Mouse (Mus musculus) brain, embryonic 18.5 days (tissue): Measurements from ENCODE around the gene Olfr70.
A peak's percentile ranks its signal among the peaks of the same experiment; 100 is the strongest.

Experiments used
- DNase-seq: peaks from one replicate; pipeline ENCODE4 v3.0.0-alpha.2; 2012; ENCODE audit warnings: low read depth, low spot score

Olfr70 gene

DNA sequence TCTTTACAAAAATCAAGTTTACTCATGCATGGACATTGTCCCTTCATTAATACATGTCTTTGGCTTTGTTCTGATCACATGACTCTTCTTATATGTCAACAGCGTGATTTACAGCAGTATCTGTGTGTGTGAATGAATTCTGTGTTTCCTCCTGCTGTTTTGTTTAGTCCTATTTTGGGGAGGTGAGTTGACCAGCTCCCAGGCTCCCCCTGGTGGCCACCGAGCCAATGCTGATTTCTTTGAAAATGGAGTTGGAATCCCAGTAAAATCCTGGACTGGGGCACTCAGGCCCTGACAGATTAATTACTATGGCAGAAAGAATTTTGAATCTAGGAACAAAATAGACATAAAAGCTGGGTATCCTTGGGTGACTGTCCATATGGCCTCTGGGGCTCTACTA lies 11.2 kb upstream of the Olfr70 start:
- no peak for DNase-seq

DNA sequence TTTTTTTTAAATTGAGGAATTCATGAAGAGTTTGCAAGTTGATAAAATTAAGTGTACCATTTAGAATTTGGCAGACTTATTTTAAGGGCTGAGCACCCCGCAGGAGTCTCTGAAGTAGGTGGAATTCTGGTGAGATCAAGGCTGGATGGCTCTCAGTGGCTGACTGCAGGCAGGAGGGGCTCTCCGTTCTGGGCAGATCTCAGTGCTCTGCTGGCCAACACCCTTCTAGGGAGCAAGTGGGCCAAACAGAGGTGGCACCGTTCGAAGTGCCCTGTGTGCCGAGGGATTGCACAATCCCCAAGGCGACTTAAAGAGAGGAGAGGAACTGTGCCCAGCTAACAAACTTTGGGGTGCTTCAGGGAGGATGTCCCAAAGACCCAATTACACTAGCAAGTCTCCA lies 9.3 kb upstream of the Olfr70 start, which contains the start of gene Olfr71:
Olfr71 (minus strand) TSS at position 387 of the 400 bp plus-strand sequence.
- no peak for DNase-seq

DNA sequence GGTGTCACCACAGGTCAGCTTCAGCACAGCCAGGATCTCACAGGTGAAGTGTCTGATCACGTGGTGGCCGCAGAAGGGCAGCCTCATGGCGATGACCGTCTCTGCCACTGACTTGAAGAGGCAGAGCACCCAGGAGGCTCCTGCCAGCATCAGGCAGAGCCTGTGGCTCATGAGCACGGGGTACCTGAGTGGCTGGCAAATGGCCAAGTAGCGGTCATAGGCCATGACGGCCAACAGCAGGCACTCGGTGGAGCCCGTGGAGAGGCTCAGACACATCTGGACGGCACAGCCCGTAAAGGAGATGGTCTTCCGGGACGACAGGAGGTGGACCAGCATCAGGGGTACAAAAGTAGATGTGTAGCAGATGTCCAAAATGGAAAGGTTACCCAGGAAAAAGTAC lies 5.4 kb upstream of the Olfr70 start:
- no peak for DNase-seq

DNA sequence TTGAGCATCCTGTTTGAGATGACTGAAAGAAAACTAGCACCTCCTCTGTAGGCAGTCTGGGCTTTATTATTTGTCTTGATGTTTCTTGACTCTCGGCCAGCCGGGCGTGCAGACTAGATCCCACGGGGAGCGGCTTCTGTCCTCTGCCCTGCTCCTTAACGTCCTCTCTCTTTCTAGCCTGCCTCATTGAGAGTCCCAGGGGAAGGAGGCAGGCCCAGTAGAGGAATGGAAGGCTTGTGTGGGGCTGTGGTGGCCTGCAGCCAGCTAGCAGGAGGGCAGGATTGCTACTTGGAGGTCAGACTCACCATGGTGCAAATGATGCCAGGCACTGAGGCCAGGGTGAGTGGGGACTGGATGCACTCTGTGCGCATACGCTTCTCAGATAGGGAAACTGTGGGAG lies 3.2 kb upstream of the Olfr70 start:
- no peak for DNase-seq

DNA sequence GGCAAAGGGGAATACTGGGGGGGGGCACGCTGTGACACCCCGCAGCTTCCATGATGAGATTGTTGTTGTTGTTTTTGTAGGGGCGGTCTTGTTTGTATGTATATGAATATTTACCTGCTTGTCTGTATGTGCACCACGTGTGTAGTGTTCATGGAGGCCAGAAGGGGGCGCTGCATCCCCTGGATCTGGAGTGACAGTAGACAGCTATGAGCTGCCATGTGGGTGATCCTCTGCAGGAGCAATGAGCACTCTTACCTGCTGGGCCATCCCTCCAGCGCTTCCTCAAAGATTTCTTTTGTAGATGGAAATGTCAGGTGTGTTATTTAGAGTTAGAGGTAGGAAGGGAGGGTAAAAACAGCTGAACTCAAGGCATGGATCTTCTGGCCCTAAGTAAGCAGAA lies 2.8 kb upstream of the Olfr70 start:
- no peak for DNase-seq

DNA sequence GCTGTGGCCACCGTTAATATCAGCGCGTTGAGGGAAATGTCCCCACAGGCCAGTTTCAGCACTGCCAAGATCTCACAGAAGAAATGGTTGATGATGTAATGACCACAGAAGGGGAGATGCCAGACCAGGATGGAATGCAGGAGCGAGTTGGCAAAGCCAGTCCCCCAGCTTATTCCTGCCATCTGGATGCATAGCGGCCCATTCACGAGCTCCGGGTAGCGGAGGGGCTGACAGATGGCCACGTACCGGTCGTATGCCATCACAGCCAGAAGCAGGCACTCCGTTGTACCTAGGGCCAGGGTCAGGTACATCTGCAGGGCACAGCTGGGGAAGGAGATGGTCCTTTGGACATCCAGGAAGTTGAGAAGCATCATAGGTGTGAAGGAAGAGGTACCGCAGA lies 4.0 kb downstream of the Olfr70 start:
- DNase-seq = no peak

DNA sequence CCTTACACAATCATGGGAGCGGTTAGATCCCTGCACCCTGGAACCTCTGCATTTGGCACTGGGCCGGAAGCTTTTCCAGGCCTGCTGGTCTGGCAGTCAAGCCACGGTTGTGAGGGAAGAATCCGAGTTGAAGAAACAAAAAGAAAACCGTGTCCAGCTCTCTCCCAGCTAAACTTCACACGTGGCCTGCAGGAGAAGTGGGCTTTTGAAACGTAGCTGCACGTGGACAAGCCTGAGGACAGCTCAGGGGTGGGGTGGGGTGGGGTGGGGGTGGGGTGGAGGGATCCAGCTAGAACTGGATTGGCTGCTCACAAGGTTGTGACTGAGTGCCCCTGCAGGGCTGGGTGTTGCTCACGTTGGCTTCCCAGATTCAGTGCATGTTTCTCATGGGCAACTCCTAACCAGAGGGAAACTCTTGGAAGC lies 5.3 kb downstream of the Olfr70 start:
- no peak for DNase-seq

DNA sequence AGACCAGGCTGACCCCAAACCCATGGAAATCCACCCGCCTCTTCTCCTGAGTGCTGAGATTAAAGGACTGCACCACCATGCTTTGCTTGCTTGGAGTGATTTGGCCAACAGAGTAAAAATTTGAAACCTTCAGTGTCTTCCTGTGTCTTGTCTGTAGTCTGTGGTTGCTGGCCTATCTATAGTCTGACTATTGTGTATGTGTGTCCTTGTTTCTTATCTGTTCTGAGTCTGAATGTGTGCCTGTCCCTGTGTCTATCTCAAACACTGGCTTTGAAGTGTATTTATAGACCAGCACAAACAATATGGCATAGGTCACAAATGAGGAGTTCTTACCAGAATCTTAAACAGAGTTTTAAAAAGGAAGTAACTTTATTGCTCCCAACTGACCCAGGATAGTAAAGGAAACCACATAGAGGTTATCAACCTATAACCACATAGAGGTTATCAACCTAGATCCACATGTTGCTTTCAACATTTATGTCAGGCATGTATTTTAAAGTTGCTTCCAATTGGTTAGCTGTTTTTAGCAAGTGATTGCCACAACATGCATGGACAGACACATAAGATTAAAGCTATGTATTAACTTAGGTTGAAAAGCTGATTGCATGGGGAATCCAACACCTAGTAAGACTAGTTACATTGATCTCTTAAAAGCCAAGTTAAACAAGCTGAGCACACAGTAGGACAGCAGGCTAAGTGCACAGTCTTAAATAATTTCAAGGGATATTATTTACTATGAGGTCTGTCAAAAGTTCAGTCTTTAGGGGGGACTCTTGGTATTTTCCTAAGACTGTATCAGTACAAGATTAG lies 6.0 kb downstream of the Olfr70 start:
- DNase-seq = no peak

DNA sequence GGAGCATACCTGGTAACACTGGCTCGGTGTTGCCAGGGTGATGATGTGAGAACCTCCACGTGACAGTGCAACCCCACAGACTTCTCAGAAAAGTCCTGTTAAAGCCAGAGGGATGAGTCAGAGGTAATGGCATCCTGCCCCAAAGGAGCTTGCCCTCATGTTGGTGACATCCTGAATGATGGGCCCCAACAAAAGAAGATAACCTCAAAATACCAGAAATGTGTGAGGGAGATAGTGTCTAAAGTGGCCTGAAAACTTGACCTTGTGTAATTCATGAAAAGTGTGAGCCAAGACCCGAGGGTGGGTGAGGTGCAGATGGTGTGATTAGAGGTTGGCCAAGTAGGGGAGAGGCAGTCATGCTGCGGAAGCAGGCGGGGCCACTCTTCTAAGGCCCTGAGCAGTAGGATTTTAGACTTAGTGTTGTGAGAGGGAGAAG lies 6.8 kb downstream of the Olfr70 start:
- no peak for DNase-seq

DNA sequence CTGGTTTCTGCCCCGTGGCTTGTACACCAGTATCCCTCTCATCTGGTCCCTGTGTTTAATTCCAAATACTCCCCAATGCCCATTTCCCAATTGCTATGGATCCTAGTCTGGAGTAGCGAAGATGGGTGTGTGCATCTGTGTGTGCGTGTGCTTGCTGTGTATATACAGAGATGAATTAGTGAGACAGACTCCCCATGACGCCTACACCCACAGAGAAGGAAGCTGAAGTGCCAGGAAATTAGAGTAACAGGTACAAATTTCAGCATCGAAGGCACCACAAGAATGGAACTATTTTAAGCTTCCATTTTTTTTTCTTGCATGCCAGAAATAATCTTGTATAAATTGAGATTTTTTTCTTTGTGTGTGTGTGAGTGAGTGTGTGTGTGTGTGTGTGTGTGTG lies 9.6 kb downstream of the Olfr70 start:
- no peak for DNase-seq

DNA sequence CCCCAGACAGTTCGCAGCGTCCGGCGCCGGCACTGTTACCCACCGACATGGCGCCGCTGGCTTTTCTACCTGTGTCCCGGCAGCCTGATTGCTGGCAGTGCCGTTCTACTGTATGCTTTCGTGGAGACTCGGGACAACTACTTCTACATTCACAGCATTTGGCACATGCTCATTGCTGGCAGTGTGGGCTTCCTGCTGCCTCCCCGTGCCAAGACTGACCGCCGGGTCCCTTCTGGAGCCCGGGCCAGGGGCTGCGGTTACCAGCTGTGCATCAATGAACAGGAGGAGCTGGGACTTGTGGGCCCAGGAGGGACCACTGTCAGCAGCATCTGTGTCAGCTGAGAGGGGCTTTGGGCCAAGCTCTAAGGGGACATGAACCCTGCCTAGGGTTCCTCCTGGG lies 10.6 kb downstream of the Olfr70 start:
- no peak for DNase-seq

DNA sequence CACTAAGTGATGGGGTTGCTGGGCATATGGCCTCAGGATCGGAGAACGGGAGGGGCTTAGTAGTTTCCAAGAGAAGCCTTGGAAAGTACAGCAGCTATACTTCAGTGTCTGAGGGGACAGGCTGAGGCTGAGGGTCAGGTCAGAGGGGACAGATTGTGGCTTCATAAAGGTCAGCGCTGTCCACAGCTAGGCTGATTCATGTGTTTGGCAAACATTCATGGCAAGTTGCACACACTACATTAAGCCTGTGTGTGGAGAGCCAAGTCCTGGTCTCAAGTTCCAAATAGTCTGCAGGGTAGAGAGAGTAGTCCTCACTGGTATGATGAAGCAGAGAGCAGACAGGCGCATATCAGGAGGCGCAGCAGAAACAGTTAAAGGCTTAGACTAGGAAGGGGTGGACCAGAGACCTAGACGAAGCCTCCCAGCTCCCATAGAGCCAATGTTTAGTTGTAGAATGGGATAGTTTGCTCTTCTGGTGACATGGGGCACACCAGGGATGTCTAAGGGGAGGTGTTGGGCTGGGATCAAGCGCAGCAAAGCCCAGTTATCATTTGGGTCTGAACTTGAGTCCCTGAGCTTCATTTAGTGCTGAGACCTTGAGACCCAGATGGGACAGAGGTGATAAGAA lies 21.1 kb downstream of the Olfr70 start:
- DNase-seq = no peak

DNA sequence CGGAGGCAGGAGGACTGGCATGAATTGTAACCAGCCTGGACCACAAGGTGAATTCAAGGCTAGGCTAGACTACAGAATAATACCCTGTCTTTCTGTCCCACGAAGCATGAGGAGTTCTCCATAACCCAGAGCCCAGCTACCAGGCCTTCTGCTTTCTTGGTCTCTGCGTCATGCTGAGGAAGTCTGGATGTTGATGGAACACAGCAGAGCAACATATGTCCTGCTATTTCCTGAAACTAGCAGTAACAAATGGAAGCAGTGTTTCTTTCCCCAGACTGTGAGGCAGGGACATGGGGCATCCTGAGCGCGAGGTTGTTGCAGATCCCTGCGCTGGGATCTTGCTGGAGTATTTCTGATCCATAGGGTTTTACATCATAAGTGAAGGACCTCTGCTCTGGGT lies 22.1 kb downstream of the Olfr70 start:
- DNase-seq = no peak

DNA sequence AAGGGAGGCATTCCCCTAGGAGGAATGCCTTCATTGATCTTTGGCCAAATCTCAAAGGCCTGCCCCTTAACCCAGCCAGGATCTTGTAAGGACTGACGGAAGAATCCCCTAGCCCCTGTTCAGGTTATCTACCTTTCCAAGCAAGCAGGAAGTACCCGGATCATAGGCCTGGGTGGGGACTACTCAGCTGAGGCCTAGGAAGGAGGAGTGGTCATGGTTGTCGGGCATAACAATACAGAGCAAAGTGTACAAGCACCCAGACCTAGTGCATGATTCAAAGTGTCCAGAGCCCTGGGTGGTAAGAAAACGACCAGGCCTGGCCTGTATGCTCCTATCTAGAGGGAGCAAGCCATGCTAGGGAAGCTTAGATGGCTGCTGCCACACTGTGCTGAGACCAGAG lies 25.0 kb downstream of the Olfr70 start:
- DNase-seq = no peak

DNA sequence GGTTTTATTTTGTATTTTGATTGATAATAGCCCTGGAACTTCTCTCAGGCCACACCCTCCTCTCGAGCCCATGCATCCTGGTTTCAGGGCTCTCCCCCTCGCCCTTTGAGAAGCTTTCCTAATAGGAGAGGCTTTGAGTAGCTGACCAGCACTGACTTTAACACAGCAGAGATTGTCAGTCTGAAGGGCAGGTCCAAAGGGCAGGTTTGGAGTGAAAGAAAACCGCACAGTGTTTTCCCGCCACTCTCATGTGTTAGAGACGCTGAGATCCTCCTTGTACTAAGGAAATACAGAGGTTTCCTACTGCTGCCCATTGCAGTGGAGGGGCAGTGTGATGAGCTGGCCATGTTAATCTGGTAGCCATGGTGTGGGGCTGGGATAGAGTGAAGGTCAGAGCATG lies 25.6 kb downstream of the Olfr70 start:
- no peak for DNase-seq

DNA sequence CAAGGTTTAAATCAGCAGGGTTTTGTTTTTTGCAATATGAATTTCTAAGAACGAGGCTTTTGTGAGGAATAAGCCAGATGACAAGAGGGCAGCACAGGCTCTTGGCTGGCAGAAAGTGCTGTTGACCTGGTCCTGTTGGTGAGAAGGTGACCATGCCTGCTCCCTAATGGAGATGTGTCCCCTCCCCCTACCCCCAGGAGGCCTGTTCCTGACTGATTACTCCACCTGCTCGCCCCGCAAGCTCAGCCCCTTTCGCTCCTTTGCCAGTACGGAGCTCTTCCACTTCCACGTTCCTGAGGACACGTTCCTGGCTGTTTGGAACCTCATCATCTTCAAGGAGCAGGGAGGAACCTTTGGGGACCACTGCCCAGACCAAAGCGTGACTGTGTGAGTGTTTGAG lies 26.9 kb downstream of the Olfr70 start:
- no peak for DNase-seq

DNA sequence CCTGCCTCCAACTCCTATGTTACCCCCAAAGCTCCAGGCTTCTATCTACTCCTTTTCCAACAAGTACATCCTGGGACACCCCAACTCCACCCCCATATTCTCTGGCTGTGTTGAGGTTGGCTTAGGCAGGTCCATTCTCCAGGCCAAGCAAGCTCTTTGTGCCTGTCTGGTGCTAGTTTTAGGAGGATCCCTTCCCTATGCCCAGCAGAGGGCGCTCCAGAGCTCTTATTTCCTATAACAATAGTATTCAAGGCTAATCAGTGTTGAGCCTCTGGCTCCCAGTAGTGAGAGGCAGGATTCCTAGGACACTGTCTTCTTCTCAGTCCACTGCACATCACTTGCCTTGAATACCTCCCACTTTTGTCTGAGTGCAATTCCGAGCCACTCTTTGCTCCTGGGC lies 28.5 kb downstream of the Olfr70 start:
- peak; percentile 55 for DNase-seq

DNA sequence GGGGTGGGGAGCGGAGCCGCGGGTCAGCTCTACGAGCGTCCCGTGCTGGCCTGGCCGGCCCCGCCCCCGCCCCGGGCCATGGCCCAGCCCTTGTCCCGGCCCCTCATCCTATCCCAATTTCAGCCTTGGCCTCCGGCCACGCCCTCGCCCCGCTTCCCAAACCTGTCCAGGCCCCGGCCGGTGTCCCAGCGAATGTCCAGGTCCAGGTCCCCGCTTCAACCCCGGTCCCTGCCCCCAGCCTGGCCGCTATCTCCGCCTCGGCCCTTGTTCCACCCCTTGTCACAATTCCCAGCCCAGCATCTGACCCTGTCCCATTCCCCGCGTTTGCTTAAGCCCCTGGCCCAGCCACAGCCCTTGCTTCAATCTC lies 31.2 kb downstream of the Olfr70 start:
- no peak for DNase-seq

DNA sequence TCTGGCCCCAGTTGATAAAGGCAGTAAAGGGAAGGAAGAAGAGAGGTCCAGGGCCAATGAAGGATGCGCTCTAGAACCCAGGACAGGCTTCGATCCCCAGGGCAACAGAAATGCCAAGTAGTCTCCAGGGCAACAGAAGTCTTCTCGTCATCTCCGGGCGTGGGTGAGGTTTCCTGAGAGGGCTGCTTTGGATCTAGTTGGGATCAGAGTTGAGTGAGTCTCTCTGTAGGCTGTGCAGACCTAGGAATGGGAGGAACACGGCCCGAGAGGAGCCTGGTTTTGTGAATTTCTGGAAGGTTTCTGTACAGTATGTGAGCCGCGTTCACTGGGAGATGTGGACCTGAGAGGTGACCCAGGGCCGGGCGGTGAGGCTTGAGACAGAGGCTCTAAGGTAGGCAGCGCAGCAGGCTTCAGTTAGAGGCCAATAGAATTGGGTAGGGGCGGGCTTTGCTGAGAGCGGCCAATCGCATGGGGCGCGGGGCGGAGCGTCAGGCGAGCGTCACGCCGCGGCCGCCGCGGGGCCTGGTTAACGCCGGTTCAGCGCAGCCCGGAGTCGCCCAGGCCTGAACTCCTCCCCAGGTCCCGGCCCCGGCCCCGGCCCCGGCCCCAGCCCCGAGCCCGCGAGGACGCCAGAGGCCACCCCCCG lies 31.7 kb downstream of the Olfr70 start, which contains the start of the genes Tmem8b and Fam221b:
Tmem8b (plus strand) TSS at position 190 of the 646 bp plus-strand sequence.
Fam221b (minus strand) TSS at position 364 of the 646 bp plus-strand sequence.
- peak; percentile 72 for DNase-seq

DNA sequence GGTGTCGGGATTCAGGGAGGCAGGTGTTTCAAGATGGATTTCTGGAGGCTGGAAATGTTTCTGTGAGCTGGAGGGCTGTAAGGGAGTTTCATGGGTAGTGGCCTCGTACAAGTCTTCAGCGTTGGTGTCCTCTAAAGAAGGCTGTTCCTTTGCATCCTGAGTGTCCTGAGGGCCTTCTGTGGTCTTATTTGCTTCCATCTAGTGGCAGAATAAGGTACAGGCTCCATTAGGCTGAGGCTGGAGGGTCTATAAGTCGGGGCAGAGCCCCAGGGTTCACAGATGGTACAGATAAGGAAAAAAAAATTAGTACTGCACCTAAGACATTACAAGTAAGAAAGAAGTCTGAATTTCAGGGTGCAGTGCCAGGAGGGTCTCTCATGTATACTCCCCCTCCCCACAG lies 34.2 kb downstream of the Olfr70 start:
- no peak for DNase-seq

DNA sequence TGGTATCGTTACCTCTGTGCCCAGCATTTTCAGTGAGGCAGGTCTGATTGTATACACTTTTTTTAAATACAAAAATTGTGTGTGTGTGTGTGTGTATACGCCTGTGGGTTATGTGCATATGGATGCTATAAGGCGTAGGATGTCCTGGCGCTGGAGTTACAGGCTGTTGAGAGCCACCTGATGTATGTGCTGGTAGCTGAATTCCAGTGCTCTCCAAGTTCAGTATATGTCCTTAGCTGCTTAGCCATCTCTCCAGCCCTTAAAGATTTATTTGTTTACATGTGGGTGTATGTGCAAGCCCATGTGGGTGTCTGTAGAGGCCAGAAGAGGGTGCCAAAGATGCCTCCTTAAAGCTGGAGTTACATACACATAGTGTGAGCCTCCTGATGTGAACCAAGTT lies 43.5 kb downstream of the Olfr70 start:
- no peak for DNase-seq

DNA sequence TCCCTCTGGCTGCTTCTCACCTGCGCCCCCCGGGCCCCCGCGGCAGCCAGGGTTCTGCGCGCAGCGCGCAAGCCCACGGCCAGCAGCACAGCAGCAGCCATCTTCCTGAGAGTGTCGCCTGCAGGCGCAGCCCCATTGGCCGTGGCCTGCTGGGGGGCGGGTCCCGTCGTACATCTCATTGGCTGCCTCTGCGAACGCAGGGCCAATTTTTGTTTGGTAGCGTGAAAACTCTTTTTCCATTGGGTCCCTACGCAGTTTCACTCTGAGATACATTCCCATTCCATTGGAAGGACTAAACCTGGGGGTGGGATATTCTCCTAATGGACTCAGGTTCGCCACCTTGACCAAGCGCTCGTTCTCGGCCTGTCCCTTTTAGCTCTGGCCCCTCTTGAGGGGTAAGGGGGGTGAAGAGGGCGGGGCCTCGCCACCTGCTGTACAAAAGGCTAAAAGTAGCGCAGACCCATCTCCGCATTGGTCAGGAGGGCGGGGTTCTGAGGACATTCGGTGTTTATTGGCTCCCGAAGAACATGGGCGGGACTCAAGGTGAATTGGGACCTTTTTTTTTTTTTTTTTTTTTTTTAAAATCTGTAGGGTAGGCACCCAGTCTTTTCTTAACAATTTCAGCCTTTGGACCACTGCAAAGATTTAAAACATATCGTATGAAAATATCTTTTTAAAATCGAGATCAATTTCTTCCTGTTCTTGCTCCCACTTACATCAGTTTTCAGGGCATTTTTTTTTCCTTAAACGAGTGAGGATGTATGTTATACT lies 44.1 kb downstream of the Olfr70 start, which contains the start of gene Hint2:
Hint2 (minus strand) TSS at position 128 of the 771 bp plus-strand sequence.
- peak; percentile 97 for DNase-seq
